Mouse (Mus musculus) stomach, embryonic 15.5 days (tissue): ENCODE measurements at regions not wholly inside any gene's neighbourhood (a gene's known extent, or its start where the extent isn't known, plus 50 kb on each side); places are given as distances from the start of the nearest gene placed in this dataset.
"Not testable (repeated sequence)": the region's sequence is repeated elsewhere in the genome, so short reads cannot be mapped to it uniquely, and the experiment has no call there.

ENCODE experiments used
- ATAC-seq: fragments of 200-750 bp; cut with Nextera tagmentation; 2 replicates; pipeline ENCODE4 v1.8.0; 2017; ENCODE audit warnings: low read depth, moderate number of reproducible peaks, moderate TSS enrichment; ENCODE audit not compliant: insufficient read depth, low FRiP score
- H3K27ac ChIP-seq: fragments of 300-500 bp; sonication (generic); 2 replicates; pipeline ENCODE4 v1.5.1; 2015; ENCODE audit warnings: mild to moderate bottlenecking, inconsistent platforms
- H3K27me3 ChIP-seq: fragments of 300-500 bp; sonication (generic); replicated peaks from 2 replicates; pipeline ENCODE4 v1.6.1; 2015; ENCODE audit warnings: inconsistent platforms
- H3K36me3 ChIP-seq: fragments of 300-500 bp; sonication (generic); 2 replicates; pipeline ENCODE4 v1.6.1; 2015; ENCODE audit warnings: inconsistent platforms
- H3K4me1 ChIP-seq: fragments of 300-500 bp; sonication (generic); 2 replicates; pipeline ENCODE4 v1.6.1; 2015; ENCODE audit warnings: inconsistent platforms
- H3K4me2 ChIP-seq: fragments of 300-500 bp; sonication (generic); 2 replicates; pipeline ENCODE4 v1.6.1; 2015; ENCODE audit warnings: mild to moderate bottlenecking, inconsistent platforms
- H3K4me3 ChIP-seq: fragments of 300-500 bp; sonication (generic); replicated peaks from 2 replicates; pipeline ENCODE4 v1.5.1; 2015; ENCODE audit warnings: inconsistent platforms
- H3K9ac ChIP-seq: fragments of 300-500 bp; sonication (generic); 2 replicates; pipeline ENCODE4 v1.6.1; 2015; ENCODE audit warnings: inconsistent platforms
- H3K9me3 ChIP-seq: fragments of 300-500 bp; sonication (generic); 2 replicates; pipeline ENCODE4 v1.6.1; 2016; ENCODE audit warnings: inconsistent platforms
- WGBS: fragments of 180-500 bp; shearing (Covaris S2); methylation state at CpG from one replicate; pipeline ENCODE4 v1.1.7; 2015; 5-methylcytosine and 5-hydroxymethylcytosine counted together

DNA sequence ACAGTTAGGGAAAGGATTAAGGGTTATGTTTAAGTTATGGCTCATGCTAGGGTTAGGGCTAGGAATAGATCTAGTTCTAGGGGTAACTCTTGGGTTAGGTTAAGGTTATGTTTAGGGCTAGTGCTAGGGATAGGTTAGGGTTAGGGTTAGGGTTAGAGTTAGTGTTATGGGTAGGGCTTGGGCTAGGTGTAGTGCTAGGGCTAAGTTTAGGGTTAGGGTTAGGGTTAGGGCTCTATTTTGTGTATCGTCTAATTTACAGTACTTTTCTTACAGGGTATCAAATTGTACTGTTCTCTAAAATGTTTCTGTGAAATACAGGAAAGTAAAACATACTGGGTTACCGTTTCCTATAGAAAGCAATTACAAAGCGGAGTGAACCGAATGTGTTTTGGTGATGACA lies 64.8 kb downstream of the Ptchd3 start:
- ATAC-seq, result no peak
- Histone ChIP-seq H3K27ac (no peak overlapping the region), H3K4me1 (no peaks in the 10 kb centered on the region), H3K9me3 (no peaks in the 10 kb centered on the region), H3K4me2 (no peak overlapping the region), H3K36me3 (no peaks in the 10 kb centered on the region), H3K9ac (no peak overlapping the region), H3K4me3 (no peak overlapping the region), H3K27me3 (no peaks in the 10 kb centered on the region)
- WGBS, result 92% methylated on average over 4 of the region's 4 CpGs

DNA sequence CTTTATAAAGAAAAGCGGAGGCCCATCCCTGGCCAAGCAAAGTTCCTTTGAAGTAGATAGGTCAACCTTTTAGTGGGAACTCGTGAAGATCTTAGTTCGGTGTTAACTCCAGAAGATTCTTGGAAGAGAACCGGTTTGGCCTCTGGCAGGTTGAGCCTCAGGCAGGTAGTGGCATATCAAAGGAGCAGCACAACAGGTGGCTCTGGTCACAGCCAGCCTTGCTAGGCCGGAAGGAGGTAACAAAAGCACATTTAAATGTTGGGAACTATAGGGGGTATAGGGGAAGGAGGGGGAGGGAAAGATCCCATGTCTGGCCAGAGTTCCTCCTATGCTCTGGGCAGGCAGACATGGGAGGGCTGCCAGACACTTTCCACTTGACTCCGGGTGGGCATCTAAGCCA lies 74.3 kb downstream of the Ptchd3 start:
- not testable (repeated sequence) for H3K4me3 ChIP-seq, H3K36me3 ChIP-seq, H3K27ac ChIP-seq, H3K27me3 ChIP-seq, H3K4me2 ChIP-seq, H3K9ac ChIP-seq, H3K9me3 ChIP-seq, ATAC-seq, H3K4me1 ChIP-seq
- WGBS, result 69% methylated on average over 6 of the region's 6 CpGs

DNA sequence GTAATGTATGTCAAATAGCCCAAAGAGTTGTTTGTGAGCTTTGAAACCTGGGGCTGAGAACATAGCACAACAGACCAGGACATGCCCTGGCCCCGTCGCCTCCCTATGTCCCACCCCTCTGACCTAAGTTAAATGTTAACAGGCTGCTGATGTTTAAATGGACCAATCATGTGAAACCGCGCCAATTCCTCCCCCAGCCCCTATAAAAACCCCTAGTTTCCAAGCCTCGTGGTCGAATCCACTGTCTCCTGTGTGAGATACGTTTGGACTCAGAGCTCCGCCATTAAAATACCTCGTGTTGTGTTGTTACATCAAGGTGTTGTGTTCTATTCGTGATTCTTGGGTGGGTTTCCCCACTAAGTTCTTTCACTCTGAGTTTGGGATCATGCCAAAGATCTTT lies 94.6 kb downstream of the Ptchd3 start:
- H3K4me1 ChIP-seq, H3K4me2 ChIP-seq, H3K4me3 ChIP-seq, H3K36me3 ChIP-seq, H3K9ac ChIP-seq, ATAC-seq, H3K27ac ChIP-seq, H3K9me3 ChIP-seq, H3K27me3 ChIP-seq: not testable (repeated sequence)
- WGBS, result 87% methylated on average over 10 of the region's 10 CpGs

DNA sequence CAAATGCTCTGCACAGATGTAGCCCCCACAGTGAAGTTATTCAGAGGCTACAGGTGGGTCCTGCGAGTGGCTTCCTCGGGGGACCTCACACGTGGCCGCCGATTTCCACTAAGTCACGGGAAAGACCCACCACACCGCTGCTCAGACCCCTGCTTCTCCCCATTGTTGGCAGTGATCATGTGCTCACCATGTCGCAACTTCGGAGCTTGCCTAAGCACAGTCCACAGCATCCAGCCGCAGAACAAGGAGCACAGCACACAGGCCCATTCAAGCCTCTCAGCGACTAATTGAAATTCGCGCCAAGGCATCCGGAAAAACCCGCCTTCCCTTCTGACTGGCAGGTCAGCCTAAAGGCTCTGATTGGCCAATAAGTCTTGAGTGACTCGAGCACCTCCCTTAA lies 95.0 kb downstream of the Ptchd3 start:
- not testable (repeated sequence) for H3K9ac ChIP-seq, H3K36me3 ChIP-seq, H3K27me3 ChIP-seq, H3K4me2 ChIP-seq, H3K4me1 ChIP-seq, H3K9me3 ChIP-seq, H3K27ac ChIP-seq, H3K4me3 ChIP-seq, ATAC-seq
- 46% methylated on average over 16 of the region's 16 CpGs for WGBS

DNA sequence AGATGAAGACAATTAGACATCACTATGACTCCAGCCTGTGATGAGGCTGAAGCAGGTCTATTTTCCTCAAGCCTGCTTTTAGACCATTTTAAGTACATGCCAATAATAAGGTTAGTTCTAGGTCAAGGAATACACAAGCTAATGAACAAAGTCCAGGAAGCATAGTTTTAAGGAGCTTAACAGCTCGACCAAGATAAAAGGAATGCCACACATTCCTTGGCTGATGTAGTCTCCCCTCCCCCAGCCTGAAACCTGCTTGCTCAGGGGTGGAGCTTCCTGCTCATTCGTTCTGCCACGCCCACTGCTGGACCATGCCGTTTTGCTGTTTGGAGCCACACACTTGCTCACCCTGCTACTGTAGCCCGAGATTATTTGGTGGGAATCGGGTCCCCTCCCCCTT lies 121.7 kb downstream of the Ptchd3 start:
- not testable (repeated sequence) for H3K27ac ChIP-seq, H3K9ac ChIP-seq, H3K4me2 ChIP-seq, H3K4me1 ChIP-seq, H3K36me3 ChIP-seq, H3K9me3 ChIP-seq, H3K27me3 ChIP-seq, ATAC-seq, H3K4me3 ChIP-seq
- 63% methylated on average over 6 of the region's 6 CpGs for WGBS

DNA sequence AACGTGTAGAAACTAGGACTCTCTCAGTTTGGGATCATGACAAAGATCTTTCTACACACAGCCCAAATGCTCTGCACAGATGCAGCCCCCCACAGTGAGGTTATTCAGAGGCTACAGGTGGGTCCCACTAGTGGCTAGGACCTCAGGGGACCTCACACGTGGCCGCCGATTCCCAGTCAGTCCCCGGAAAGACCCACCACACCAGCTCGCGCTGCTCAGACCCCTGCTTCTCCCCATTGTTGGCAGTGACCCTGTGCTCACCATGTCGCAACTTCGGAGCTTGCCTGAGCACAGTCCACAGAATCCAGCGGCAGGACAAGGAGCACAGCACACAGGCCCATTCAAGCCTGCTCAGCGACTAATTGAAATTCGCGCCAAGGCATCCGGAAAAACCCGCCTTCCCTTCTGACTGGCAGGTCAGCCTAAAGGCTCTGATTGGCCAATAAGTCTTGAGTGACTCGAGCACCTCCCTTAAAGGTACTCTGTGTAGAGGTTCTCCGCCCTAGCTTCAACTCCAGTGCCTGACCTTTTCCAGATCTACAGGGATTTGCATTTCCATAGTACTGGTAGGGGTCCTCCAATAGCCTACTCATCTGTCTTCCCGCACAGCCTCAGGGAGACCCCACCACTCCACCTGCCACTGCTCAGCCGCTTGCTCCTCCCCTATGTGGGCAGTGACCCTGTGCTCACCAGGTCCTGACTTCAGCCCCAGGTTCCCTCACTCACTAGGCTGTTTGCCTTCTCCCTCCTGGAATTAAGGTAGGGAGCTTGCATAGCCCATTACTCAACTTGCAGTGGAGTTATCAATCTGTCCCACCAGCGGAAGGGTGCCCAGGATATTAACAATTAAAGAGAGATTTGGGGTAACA lies 126.6 kb downstream of the Ptchd3 start:
- H3K4me1 ChIP-seq, H3K27ac ChIP-seq, H3K27me3 ChIP-seq, H3K36me3 ChIP-seq, H3K9me3 ChIP-seq, H3K9ac ChIP-seq, ATAC-seq: not testable (repeated sequence)
- peak overlapping the region; percentile 22; the same call in 1 of the 2 replicates for H3K4me3 ChIP-seq
- 25% methylated on average over 20 of the region's 20 CpGs for WGBS
- peak overlapping the region; percentile 39 for H3K4me2 ChIP-seq

DNA sequence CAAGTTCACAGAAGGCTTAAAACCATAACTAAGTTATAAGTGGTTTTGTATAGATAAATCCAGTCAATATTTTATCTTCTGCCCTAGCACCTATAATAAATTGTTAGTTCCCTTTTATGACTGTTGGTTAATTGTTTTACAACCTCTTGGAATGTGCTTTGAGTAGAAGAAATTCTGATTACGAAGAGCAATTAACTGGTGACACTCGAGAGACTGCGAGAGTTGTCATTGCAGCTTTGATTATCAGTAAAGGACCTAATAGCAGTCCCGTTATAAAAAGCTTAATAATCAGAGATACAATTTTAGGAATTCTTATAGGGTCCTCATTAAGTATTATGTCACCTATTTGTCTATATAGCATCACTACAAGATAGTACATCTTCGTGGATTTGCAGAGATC lies 128.7 kb downstream of the Ptchd3 start:
- not testable (repeated sequence) for H3K9me3 ChIP-seq, H3K36me3 ChIP-seq, H3K27me3 ChIP-seq, H3K4me2 ChIP-seq, H3K9ac ChIP-seq, ATAC-seq, H3K27ac ChIP-seq, H3K4me3 ChIP-seq, H3K4me1 ChIP-seq
- WGBS, result 65% methylated on average over 5 of the region's 5 CpGs

DNA sequence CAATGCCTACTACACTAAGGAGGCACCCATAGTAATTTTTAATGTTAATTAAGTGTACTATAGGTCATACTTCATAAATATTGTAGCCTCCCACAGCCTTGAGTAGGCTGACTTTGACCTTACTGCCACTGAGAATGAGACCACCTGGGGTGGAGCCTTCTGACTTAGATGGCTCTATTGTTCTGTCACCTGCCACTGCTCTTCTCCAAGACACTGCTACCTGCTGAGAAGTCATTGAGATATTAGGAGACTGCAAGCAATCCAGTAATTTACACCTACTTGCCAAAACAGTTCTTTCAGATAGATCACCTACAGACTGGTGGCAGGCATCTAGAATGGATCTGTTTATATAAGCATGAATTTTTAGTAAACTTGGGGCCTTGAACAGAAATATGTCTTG lies 134.1 kb downstream of the Ptchd3 start:
- H3K27ac ChIP-seq, ATAC-seq, H3K9ac ChIP-seq, H3K27me3 ChIP-seq, H3K4me1 ChIP-seq, H3K4me3 ChIP-seq, H3K4me2 ChIP-seq, H3K9me3 ChIP-seq, H3K36me3 ChIP-seq: not testable (repeated sequence)

DNA sequence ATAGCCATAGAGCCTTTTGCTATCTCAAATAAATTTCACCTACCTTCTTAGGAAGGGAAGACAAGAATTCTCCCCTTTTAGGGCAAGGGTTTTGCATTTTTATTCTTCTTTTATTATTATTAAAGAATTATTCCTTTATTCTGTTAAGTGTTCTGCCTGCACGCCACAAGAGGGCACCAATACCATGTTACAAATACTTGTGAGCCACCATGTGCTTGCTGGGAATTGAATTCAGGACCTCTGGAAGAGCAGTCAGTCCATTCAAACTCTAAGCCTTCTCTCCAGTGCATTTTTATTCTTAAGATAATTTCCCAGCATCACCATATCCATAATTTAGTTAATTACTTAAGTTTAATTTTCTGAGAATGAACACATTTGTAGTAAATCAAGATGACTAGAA lies 135.9 kb downstream of the Ptchd3 start:
- not testable (repeated sequence) for H3K27ac ChIP-seq, H3K9ac ChIP-seq, H3K36me3 ChIP-seq, H3K4me1 ChIP-seq, H3K9me3 ChIP-seq, ATAC-seq, H3K4me3 ChIP-seq, H3K4me2 ChIP-seq, H3K27me3 ChIP-seq
- WGBS, result 7% methylated on average over 1 of the region's 1 CpGs
